Mouse (Mus musculus) heart, adult 2 months (tissue): ENCODE measurements around the gene Cldn7.

Experiments used
- CTCF ChIP-seq: fragments of 200-600 bp; IDR thresholded peaks from 2 replicates; pipeline ENCODE4 v1.8.1; 2022; ENCODE audit warnings: antibody characterized with exemption, mild to moderate bottlenecking, moderate library complexity
- POLR2A ChIP-seq: fragments of 200-500 bp; IDR thresholded peaks from 2 replicates; pipeline ENCODE4 v1.6.1; 2011; ENCODE audit warnings: mild to moderate bottlenecking, low read depth, low read length, control low read depth; ENCODE audit not compliant: insufficient read depth

DNA sequence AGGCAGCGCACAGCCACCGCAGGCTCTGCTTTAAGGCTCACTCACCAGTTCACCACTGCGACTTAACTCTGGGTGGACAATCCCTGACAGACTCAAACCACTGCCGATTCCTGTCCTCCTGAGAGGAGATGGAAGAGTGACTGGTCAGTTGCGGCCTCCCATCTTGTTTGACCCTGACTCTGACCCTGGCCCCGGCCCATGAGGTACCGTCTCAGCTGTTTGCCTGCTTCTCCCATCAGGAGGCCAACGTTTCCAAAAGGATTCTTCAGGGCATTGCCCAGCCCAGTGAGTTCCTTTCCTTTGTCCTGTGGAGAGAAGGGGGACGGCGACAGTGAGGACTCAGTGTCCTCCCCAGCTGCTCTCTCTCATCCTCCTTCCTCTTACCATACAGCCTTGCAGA is 46.4 kb downstream of the Cldn7 start:
- TF ChIP-seq POLR2A (no peak), CTCF (no peak)
